Mouse (Mus musculus) midbrain, embryonic 10.5 days (tissue): Measurements from ENCODE around the gene Epb41l2. TPM values are rescaled to one million over a fixed set of nuclear protein-coding genes. Genes with fewer than 3 reads are reported as not detected.

ENCODE experiments used
- DNase-seq: peaks from one replicate; pipeline ENCODE4 v3.0.0-alpha.2; 2017; ENCODE audit warnings: low spot score
- H3K27ac ChIP-seq: fragments of 300-500 bp; sonication (generic); replicated peaks from 2 replicates; pipeline ENCODE4 v1.5.1; 2016; ENCODE audit warnings: mild to moderate bottlenecking
- H3K27me3 ChIP-seq: fragments of 300-500 bp; sonication (generic); 2 replicates; pipeline ENCODE4 v1.6.1; 2016; ENCODE audit warnings: low read depth, mild to moderate bottlenecking; ENCODE audit not compliant: poor library complexity, severe bottlenecking
- H3K36me3 ChIP-seq: fragments of 300-500 bp; sonication (generic); 2 replicates; pipeline ENCODE4 v1.6.1; 2016; ENCODE audit warnings: mild to moderate bottlenecking, moderate library complexity
- H3K4me1 ChIP-seq: fragments of 300-500 bp; sonication (generic); 2 replicates; pipeline ENCODE4 v1.6.1; 2016
- H3K4me3 ChIP-seq: fragments of 300-500 bp; sonication (generic); 2 replicates; pipeline ENCODE4 v1.5.1; 2016; ENCODE audit warnings: mild to moderate bottlenecking, moderate library complexity
- H3K9me3 ChIP-seq: fragments of 300-500 bp; sonication (generic); replicated peaks from 2 replicates; pipeline ENCODE4 v1.6.1; 2016; ENCODE audit warnings: mild to moderate bottlenecking
- WGBS: fragments of 180-500 bp; shearing (Covaris S2); methylation state at CpG from one replicate; pipeline ENCODE4 v1.1.7; 2016; 5-methylcytosine and 5-hydroxymethylcytosine counted together
- polyA plus RNA-seq: library from polyadenylated mRNA; unstranded; fragments of >200 nt; fragmentation: Nextera tagmentation; extraction: Ambion mirVana; gene quantifications from 2 replicates; pipeline ENCODE4 v1.2.1, GENCODE M21; 2016

The Epb41l2 gene
- polyA plus RNA-seq, 1 experiment from 2014 or later, result 43.2 TPM

- DNase-seq, result no peak
- Histone ChIP-seq H3K36me3 (no peaks in the 10 kb centered on the region), H3K27ac (0 out of 2 replicates have a peak overlapping the region, but pooled peaks have one; percentile 17), H3K4me1 (no peaks in the 10 kb centered on the region), H3K4me3 (no peak overlapping the region), H3K9me3 (no peaks in the 10 kb centered on the region), H3K27me3 (no peaks in the 10 kb centered on the region)
- WGBS, result 79% methylated on average over 9 of the region's 9 CpGs
These were observed 28.1 kb upstream of the Epb41l2 start for GRCm38 (mm10) chr10:25331321-25332049.

GRCm38 (mm10) chr10:25333390-25334079 lies 26.1 kb upstream of the Epb41l2 start:
- no peaks in the 10 kb centered on the region for H3K27me3 ChIP-seq
- no peak for DNase-seq
- 80% methylated on average over 4 of the region's 4 CpGs for WGBS

GRCm38 (mm10) chr10:25340675-25341074 lies 18.9 kb upstream of the Epb41l2 start:
- Histone ChIP-seq H3K27me3 (no peaks in the 10 kb centered on the region), H3K36me3 (no peaks in the 10 kb centered on the region), H3K27ac (no peak overlapping the region), H3K4me1 (no peaks in the 10 kb centered on the region), H3K9me3 (peaks cover 7% of the 10 kb centered on the region; the same call in 1 of the 2 replicates), H3K4me3 (no peak overlapping the region)
- DNase-seq, result no peak
- WGBS, result 94% methylated on average over 5 of the region's 5 CpGs

More at GRCm38 (mm10) chr10:25333390-25334079, 26.1 kb upstream of the Epb41l2 start:
- Histone ChIP-seq H3K36me3 (no peaks in the 10 kb centered on the region), H3K9me3 (no peaks in the 10 kb centered on the region), H3K4me1 (no peaks in the 10 kb centered on the region), H3K4me3 (no peak overlapping the region), H3K27ac (no peak overlapping the region)

GRCm38 (mm10) chr10:25342801-25343200 lies 16.8 kb upstream of the Epb41l2 start:
- H3K27me3 ChIP-seq, result no peaks in the 10 kb centered on the region
- no peaks in the 10 kb centered on the region for H3K4me1 ChIP-seq
- H3K9me3 ChIP-seq, result peaks cover 7% of the 10 kb centered on the region; the same call in 1 of the 2 replicates
- no peak overlapping the region for H3K27ac ChIP-seq
- no peaks in the 10 kb centered on the region for H3K36me3 ChIP-seq
- H3K4me3 ChIP-seq, result no peak overlapping the region
- DNase-seq, result no peak

- Histone ChIP-seq H3K4me1 (no peaks in the 10 kb centered on the region), H3K36me3 (no peaks in the 10 kb centered on the region), H3K27me3 (peaks cover 10% of the 10 kb centered on the region), H3K9me3 (no peaks in the 10 kb centered on the region), H3K27ac (no peak overlapping the region), H3K4me3 (no peak overlapping the region)
- 92% methylated on average over 3 of the region's 3 CpGs for WGBS
- no peak for DNase-seq
These were observed 5.7 kb upstream of the Epb41l2 start for GRCm38 (mm10) chr10:25353941-25354340.

GRCm38 (mm10) chr10:25354390-25354789 lies 5.2 kb upstream of the Epb41l2 start:
- H3K27me3 ChIP-seq, result peaks cover 10% of the 10 kb centered on the region
- WGBS, result 94% methylated on average over 7 of the region's 7 CpGs

GRCm38 (mm10) chr10:25359959-25360811 lies 587 bp downstream of the Epb41l2 start:
- H3K27ac ChIP-seq, result peak overlapping the region; percentile 88
- WGBS, result under 1% methylated on average over 59 of the region's 84 CpGs

More at GRCm38 (mm10) chr10:25354390-25354789, 5.2 kb upstream of the Epb41l2 start:
- H3K9me3 ChIP-seq, result no peaks in the 10 kb centered on the region
- no peaks in the 10 kb centered on the region for H3K36me3 ChIP-seq
- H3K4me3 ChIP-seq, result no peak overlapping the region
- DNase-seq, result no peak
- no peak overlapping the region for H3K27ac ChIP-seq
- H3K4me1 ChIP-seq, result 0 out of 2 replicates have a peak, but pooled peaks cover 3% of the 10 kb centered on the region

GRCm38 (mm10) chr10:25362235-25362634 lies 2.6 kb downstream of the Epb41l2 start:
- Histone ChIP-seq H3K27ac (no peak overlapping the region), H3K4me1 (peaks cover 24% of the 10 kb centered on the region), H3K9me3 (no peaks in the 10 kb centered on the region), H3K4me3 (no peak overlapping the region), H3K27me3 (peaks cover 10% of the 10 kb centered on the region), H3K36me3 (no peaks in the 10 kb centered on the region)
- no peak for DNase-seq
- 83% methylated on average over 6 of the region's 6 CpGs for WGBS

More at GRCm38 (mm10) chr10:25359959-25360811, 587 bp downstream of the Epb41l2 start:
- H3K4me3 ChIP-seq, result peak overlapping the region; percentile 86
- peaks cover 10% of the 10 kb centered on the region for H3K27me3 ChIP-seq
- H3K36me3 ChIP-seq, result no peaks in the 10 kb centered on the region
- H3K9me3 ChIP-seq, result no peaks in the 10 kb centered on the region
- peak; percentile 49 for DNase-seq
- peaks cover 24% of the 10 kb centered on the region for H3K4me1 ChIP-seq

- Histone ChIP-seq H3K36me3 (no peaks in the 10 kb centered on the region), H3K4me1 (peaks cover 33% of the 10 kb centered on the region), H3K9me3 (no peaks in the 10 kb centered on the region), H3K27ac (no peak overlapping the region), H3K27me3 (no peaks in the 10 kb centered on the region), H3K4me3 (no peak overlapping the region)
- DNase-seq, result no peak
- WGBS, result 90% methylated on average over 7 of the region's 7 CpGs
These were observed 5.6 kb downstream of the Epb41l2 start for GRCm38 (mm10) chr10:25365158-25365557.

- Histone ChIP-seq H3K27ac (no peak overlapping the region), H3K4me1 (peaks cover 28% of the 10 kb centered on the region), H3K4me3 (no peak overlapping the region), H3K9me3 (no peaks in the 10 kb centered on the region), H3K27me3 (no peaks in the 10 kb centered on the region), H3K36me3 (no peaks in the 10 kb centered on the region)
- 94% methylated on average over 7 of the region's 7 CpGs for WGBS
- DNase-seq, result no peak
These were observed 6.1 kb downstream of the Epb41l2 start for GRCm38 (mm10) chr10:25365708-25366107.

- H3K36me3 ChIP-seq, result no peaks in the 10 kb centered on the region
- H3K4me3 ChIP-seq, result no peak overlapping the region
- H3K27me3 ChIP-seq, result no peaks in the 10 kb centered on the region
- H3K9me3 ChIP-seq, result no peaks in the 10 kb centered on the region
- no peak overlapping the region for H3K27ac ChIP-seq
- WGBS, result 85% methylated on average over 5 of the region's 5 CpGs
- DNase-seq, result no peak
- peaks cover 21% of the 10 kb centered on the region for H3K4me1 ChIP-seq
These were observed 7.1 kb downstream of the Epb41l2 start for GRCm38 (mm10) chr10:25366691-25367090.

GRCm38 (mm10) chr10:25368928-25369327 lies 9.3 kb downstream of the Epb41l2 start:
- no peaks in the 10 kb centered on the region for H3K36me3 ChIP-seq

More at GRCm38 (mm10) chr10:25368928-25369327, 9.3 kb downstream of the Epb41l2 start:
- Histone ChIP-seq H3K27ac (no peak overlapping the region), H3K27me3 (no peaks in the 10 kb centered on the region), H3K4me1 (peaks cover 28% of the 10 kb centered on the region), H3K4me3 (no peak overlapping the region), H3K9me3 (no peaks in the 10 kb centered on the region)
- 55% methylated on average over 3 of the region's 3 CpGs for WGBS
- DNase-seq, result peak; percentile 10
